Mouse (Mus musculus) left cerebral cortex, adult 2 months (tissue): ENCODE measurements around the gene Mvb12a. TPM values are rescaled to one million over a fixed set of nuclear protein-coding genes. Genes with fewer than 3 reads are reported as not detected.

Experiments used
- DNase-seq, 2 experiments: peaks; one replicate each; pipeline ENCODE4 v3.0.0; 2021 to 2022; ENCODE audit warnings: low spot score in 2 of 2, mixed read lengths in 1 of 2; ENCODE audit errors: extremely low spot score in 1 of 2
- H3K27ac ChIP-seq: fragments of 200-600 bp; 2 replicates; pipeline ENCODE4 v1.8.1; 2022
- H3K4me3 ChIP-seq: fragments of 200-600 bp; 2 replicates; pipeline ENCODE4 v1.8.1; 2022
- CTCF ChIP-seq: fragments of 200-600 bp; IDR thresholded peaks from 2 replicates; pipeline ENCODE4 v1.8.1; 2022; ENCODE audit warnings: antibody characterized with exemption, mild to moderate bottlenecking, moderate library complexity
- intact Hi-C: fragments of 180-260 bp; cut with DNase I; formaldehyde crosslinking; loops from one replicate; pipeline ENCODE4 v1.15.1; 2025
- total RNA-seq, 2 experiments: library from RNA; stranded (reverse); gene quantifications; 2 replicates each; pipeline ENCODE4 v1.2.3; 2021

The Mvb12a gene
- total RNA-seq, 2 experiments from 2014 or later: 37.2 to 37.6 TPM

GRCm38 (mm10) chr8:71586891-71587290, 44.2 kb downstream of the Mvb12a start:
- H3K4me3 ChIP-seq: no peak overlapping the region
- TF ChIP-seq CTCF: peak; percentile 68
- DNase-seq: no peak
- no peak overlapping the region for H3K27ac ChIP-seq
- intact Hi-C loops: no loop called here

GRCm38 (mm10) chr8:71588762-71589161, 46.0 kb downstream of the Mvb12a start:
- DNase-seq: no peak
- H3K27ac ChIP-seq: no peak overlapping the region
- no peak for TF ChIP-seq CTCF
- no peak overlapping the region for H3K4me3 ChIP-seq
- intact Hi-C loops: no loop called here

GRCm38 (mm10) chr8:71591017-71591416, 48.3 kb downstream of the Mvb12a start:
- Histone ChIP-seq H3K4me3 (peak overlapping the region; percentile 82), H3K27ac (peak overlapping the region; percentile 99)
- intact Hi-C loops: loop anchor here (2.0 kb wide), 1 partner anchor 20 kb away; no protein-coding TSS in a partner anchor
- DNase-seq: no peak
- no peak for TF ChIP-seq CTCF

- TF ChIP-seq CTCF: no peak; the same call in 1 of the 2 replicates
- DNase-seq: peak; percentile 97
- H3K4me3 ChIP-seq: peak within 1 kb of the TSS; percentile 82
- intact Hi-C loops: loop anchor here (1.0 to 2.0 kb wide), 2 partner anchors 20 to 21 kb away; no protein-coding TSS in a partner anchor
- peak within 1 kb of the TSS; percentile 99 for H3K27ac ChIP-seq
Measured at GRCm38 (mm10) chr8:71591471-71592373, 49.0 kb downstream of the Mvb12a start, which contains the start of gene Pgls. Gene Pgls, plus strand, starts transcription at chr8:71592176.

GRCm38 (mm10) chr8:71592374-71593170, 49.9 kb downstream of the Mvb12a start:
- peak; percentile 91 for DNase-seq
- peak overlapping the region; percentile 99 for H3K27ac ChIP-seq
- peak overlapping the region; percentile 82 for H3K4me3 ChIP-seq
- no peak for TF ChIP-seq CTCF
- intact Hi-C loops: loop anchor here (1.0 kb wide), 1 partner anchor 19 kb away; no protein-coding TSS in a partner anchor

GRCm38 (mm10) chr8:71593556-71594323, 51.0 kb downstream of the Mvb12a start:
- no peak overlapping the region for H3K4me3 ChIP-seq
- intact Hi-C loops: no loop called here
- no peak for TF ChIP-seq CTCF
- DNase-seq: no peak
- no peak overlapping the region for H3K27ac ChIP-seq

- no peak for DNase-seq
- intact Hi-C loops: no loop called here
- TF ChIP-seq CTCF: no peak
- Histone ChIP-seq H3K4me3 (no peak overlapping the region), H3K27ac (no peak overlapping the region)
Measured at GRCm38 (mm10) chr8:71594324-71594722, 51.6 kb downstream of the Mvb12a start.

- peak overlapping the region; percentile 42; the same call in 1 of the 2 replicates for H3K27ac ChIP-seq
- H3K4me3 ChIP-seq: peak overlapping the region; percentile 35
- peak; percentile 85 to 92 for DNase-seq
- intact Hi-C loops: loop anchor here (1.0 to 5.0 kb wide), 2 partner anchors 35 to 154 kb away; no protein-coding TSS in a partner anchor
- peak; percentile 100 for TF ChIP-seq CTCF
Measured at GRCm38 (mm10) chr8:71595862-71596261, 53.1 kb downstream of the Mvb12a start.

- intact Hi-C loops: loop anchor here (1.0 to 5.0 kb wide), 2 partner anchors 35 to 154 kb away; no protein-coding TSS in a partner anchor
- Histone ChIP-seq H3K27ac (no peak overlapping the region; the same call in 1 of the 2 replicates), H3K4me3 (no peak overlapping the region)
- no peak for DNase-seq
- no peak for TF ChIP-seq CTCF
Measured at GRCm38 (mm10) chr8:71596384-71596783, 53.7 kb downstream of the Mvb12a start.

GRCm38 (mm10) chr8:71596798-71597197, 54.1 kb downstream of the Mvb12a start:
- Histone ChIP-seq H3K4me3 (no peak overlapping the region), H3K27ac (no peak overlapping the region)
- intact Hi-C loops: loop anchor here (1.0 to 5.0 kb wide), 2 partner anchors 35 to 154 kb away; no protein-coding TSS in a partner anchor
- no peak for TF ChIP-seq CTCF
- DNase-seq: no peak

- no peak for DNase-seq
- no peak within 1 kb of the TSS for H3K27ac ChIP-seq
- no peak for TF ChIP-seq CTCF
- intact Hi-C loops: loop anchor here (5.0 kb wide), 1 partner anchor 155 kb away; no protein-coding TSS in a partner anchor
- H3K4me3 ChIP-seq: no peak within 1 kb of the TSS
Measured at GRCm38 (mm10) chr8:71597451-71597850, 54.7 kb downstream of the Mvb12a start, which contains the start of gene Fam129c. Gene Fam129c, plus strand, starts transcription at chr8:71597648.

Other genes starting within 250 kb of the Mvb12a start
- 100 to 1,000 TPM; 110 to 113 TPM for gene Use1, start 176.1 kb upstream of the Mvb12a start, total RNA-seq
- gene Ocel1, start 171.6 kb upstream of the Mvb12a start, total RNA-seq: 10 to 100 TPM; 16.6 to 19.0 TPM
- 10 to 100 TPM; 41.7 to 44.8 TPM for gene Nr2f6, start 161.0 kb upstream of the Mvb12a start, total RNA-seq
- 1 to 10 TPM; 4.6 to 4.7 TPM for gene Ushbp1, start 147.1 kb upstream of the Mvb12a start, total RNA-seq
- gene Babam1, start 146.1 kb upstream of the Mvb12a start, total RNA-seq: 100 to 1,000 TPM in 1 of 2 experiments, 10 to 100 TPM in 1; 97.3 to 107 TPM
- gene Ankle1, start 136.9 kb upstream of the Mvb12a start, total RNA-seq: under 1 TPM; 0.35 to 0.36 TPM
- 100 to 1,000 TPM; 302 to 335 TPM for gene Abhd8, start 79.3 kb upstream of the Mvb12a start, total RNA-seq
- gene Mrpl34, start 78.0 kb upstream of the Mvb12a start, total RNA-seq: 10 to 100 TPM; 49.2 to 57.1 TPM
- gene Dda1, start 73.7 kb upstream of the Mvb12a start, total RNA-seq: 10 to 100 TPM; 75.0 to 87.0 TPM
- gene Ano8, start 57.0 kb upstream of the Mvb12a start, total RNA-seq: 10 to 100 TPM; 62.5 to 64.0 TPM
- gene Gtpbp3, start 54.8 kb upstream of the Mvb12a start, total RNA-seq: 10 to 100 TPM; 33.0 to 37.4 TPM
- gene Plvap, start 31.2 kb upstream of the Mvb12a start, total RNA-seq: 1 to 10 TPM; 8.5 to 9.1 TPM
- gene Ccdc194, start 17.2 kb upstream of the Mvb12a start, total RNA-seq: not detected
- gene Bst2, start 5.5 kb upstream of the Mvb12a start, total RNA-seq: 1 to 10 TPM; 3.5 to 4.0 TPM
- not detected for gene Tmem221, start 15.9 kb downstream of the Mvb12a start, total RNA-seq
- under 1 TPM in 1 of 2 experiments, not detected in 1; 0.11 TPM for gene Nxnl1, start 23.7 kb downstream of the Mvb12a start, total RNA-seq
- 100 to 1,000 TPM; 108 to 109 TPM for gene Slc27a1, start 26.0 kb downstream of the Mvb12a start, total RNA-seq
- 10 to 100 TPM; 29.1 to 33.0 TPM for gene Pgls, start 49.3 kb downstream of the Mvb12a start, total RNA-seq
- 1 to 10 TPM; 3.1 to 4.0 TPM for gene Fam129c, start 54.7 kb downstream of the Mvb12a start, total RNA-seq
- gene Colgalt1, start 68.1 kb downstream of the Mvb12a start, total RNA-seq: 10 to 100 TPM; 47.2 to 50.9 TPM
- gene Unc13a, start 128.8 kb downstream of the Mvb12a start, total RNA-seq: 100 to 1,000 TPM; 313 to 351 TPM
- 1 to 10 TPM; 5.5 to 5.8 TPM for gene Jak3, start 133.4 kb downstream of the Mvb12a start, total RNA-seq
- 1 to 10 TPM; 1.2 to 4.7 TPM for gene Insl3, start 146.3 kb downstream of the Mvb12a start, total RNA-seq
- under 1 TPM; 0.68 to 0.79 TPM for gene B3gnt3, start 158.9 kb downstream of the Mvb12a start, total RNA-seq
- 100 to 1,000 TPM; 184 TPM for gene Fcho1, start 182.8 kb downstream of the Mvb12a start, total RNA-seq